Mouse (Mus musculus) midbrain, embryonic 13.5 days (tissue): ENCODE data around the gene Kcnk3. TPM values are rescaled to one million over a fixed set of nuclear protein-coding genes. Genes with fewer than 3 reads are reported as not detected.

Experiments used
- ATAC-seq: fragments of 200-750 bp; cut with Nextera tagmentation; 2 replicates; pipeline ENCODE4 v1.8.0; 2017; ENCODE audit warnings: mild to moderate bottlenecking, moderate TSS enrichment, moderate library complexity
- H3K27ac ChIP-seq: fragments of 300-500 bp; sonication (generic); 2 replicates; pipeline ENCODE4 v1.5.1; 2015; ENCODE audit warnings: inconsistent platforms, mild to moderate bottlenecking, moderate library complexity
- H3K27me3 ChIP-seq: fragments of 300-500 bp; sonication (generic); 2 replicates; pipeline ENCODE4 v1.6.1; 2015; ENCODE audit warnings: mild to moderate bottlenecking, inconsistent platforms
- H3K36me3 ChIP-seq: fragments of 300-500 bp; sonication (generic); 2 replicates; pipeline ENCODE4 v1.6.1; 2015; ENCODE audit warnings: mild to moderate bottlenecking, inconsistent platforms
- H3K4me1 ChIP-seq: fragments of 300-500 bp; sonication (generic); replicated peaks from 2 replicates; pipeline ENCODE4 v1.6.1; 2015; ENCODE audit warnings: inconsistent platforms
- H3K4me2 ChIP-seq: fragments of 300-500 bp; sonication (generic); replicated peaks from 2 replicates; pipeline ENCODE4 v1.6.1; 2015; ENCODE audit warnings: moderate library complexity, mild to moderate bottlenecking, inconsistent platforms
- H3K4me3 ChIP-seq: fragments of 300-500 bp; sonication (generic); replicated peaks from 2 replicates; pipeline ENCODE4 v1.5.1; 2015; ENCODE audit warnings: mild to moderate bottlenecking, inconsistent platforms
- H3K9ac ChIP-seq: fragments of 300-500 bp; sonication (generic); replicated peaks from 2 replicates; pipeline ENCODE4 v1.6.1; 2015; ENCODE audit warnings: mild to moderate bottlenecking, inconsistent platforms
- H3K9me3 ChIP-seq: fragments of 300-500 bp; sonication (generic); 2 replicates; pipeline ENCODE4 v1.6.1; 2016; ENCODE audit warnings: mild to moderate bottlenecking, inconsistent platforms
- WGBS: fragments of 180-500 bp; shearing (Covaris S2); methylation state at CpG from one replicate; pipeline ENCODE4 v1.1.7; 2015; 5-methylcytosine and 5-hydroxymethylcytosine counted together
- polyA plus RNA-seq: library from polyadenylated mRNA; unstranded; fragments of >200 nt; fragmentation: Nextera tagmentation; extraction: Ambion mirVana; gene quantifications from 2 replicates; pipeline ENCODE4 v1.2.1, GENCODE M21; 2015

The Kcnk3 gene
- polyA plus RNA-seq, 1 experiment from 2014 or later, result 1.9 TPM

DNA sequence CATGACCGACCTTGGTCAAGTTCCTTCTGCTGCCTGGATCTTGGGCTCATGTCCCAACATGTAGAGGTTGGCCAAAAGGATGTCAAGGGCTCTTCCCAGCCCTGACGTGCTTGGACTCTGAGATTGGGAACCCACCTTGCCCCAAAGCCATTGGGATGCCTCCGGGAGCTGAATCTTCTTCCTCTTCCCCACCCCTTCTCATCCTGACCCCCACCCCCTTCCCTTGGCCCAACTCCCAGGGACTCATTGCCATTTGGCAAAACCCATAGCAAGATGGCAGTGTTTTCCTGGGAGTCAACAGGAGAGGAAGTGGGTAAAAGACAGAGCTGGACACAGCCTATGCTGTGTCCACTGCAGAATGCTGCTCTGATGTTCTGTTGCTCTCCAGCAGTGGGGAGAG lies 1.6 kb downstream of the Kcnk3 start:
- ATAC-seq, result no peak
- H3K9me3 ChIP-seq, result no peaks in the 10 kb centered on the region
- WGBS, result 73% methylated on average over 3 of the region's 3 CpGs
- H3K36me3 ChIP-seq, result no peaks in the 10 kb centered on the region
- peak overlapping the region; percentile 97 for H3K4me2 ChIP-seq
- H3K4me1 ChIP-seq, result peaks cover 34% of the 10 kb centered on the region
- no peak overlapping the region for H3K9ac ChIP-seq
- no peak overlapping the region for H3K27ac ChIP-seq
- 0 out of 2 replicates have a peak overlapping the region, but pooled peaks have one; percentile 56 for H3K4me3 ChIP-seq
- peaks cover 52% of the 10 kb centered on the region for H3K27me3 ChIP-seq

DNA sequence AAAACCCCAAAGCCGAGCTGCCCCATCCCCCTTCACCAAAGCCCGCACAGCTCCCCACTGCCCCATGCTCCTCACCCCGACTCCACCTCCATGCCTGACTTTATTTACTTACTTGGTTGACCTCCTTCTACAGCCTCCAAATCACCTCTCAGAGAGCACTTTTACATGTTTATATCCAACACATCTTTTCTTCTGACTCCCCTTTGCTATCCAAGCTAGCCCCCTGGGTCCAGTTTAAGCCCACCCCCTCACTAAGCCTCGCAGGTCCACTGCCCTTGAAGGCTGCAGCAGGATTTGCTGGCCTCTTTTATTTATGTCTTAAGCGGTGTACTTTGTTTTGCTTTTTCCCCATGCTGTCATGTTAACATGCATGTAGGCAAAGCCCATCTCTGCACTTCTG lies 2.3 kb downstream of the Kcnk3 start:
- no peak for ATAC-seq
- peaks cover 41% of the 10 kb centered on the region for H3K4me1 ChIP-seq
- H3K27me3 ChIP-seq, result peaks cover 50% of the 10 kb centered on the region
- H3K9me3 ChIP-seq, result no peaks in the 10 kb centered on the region
- no peak overlapping the region for H3K4me2 ChIP-seq
- H3K4me3 ChIP-seq, result no peak overlapping the region
- H3K36me3 ChIP-seq, result no peaks in the 10 kb centered on the region
- no peak overlapping the region for H3K27ac ChIP-seq
- H3K9ac ChIP-seq, result no peak overlapping the region
- WGBS, result 76% methylated on average over 5 of the region's 5 CpGs

DNA sequence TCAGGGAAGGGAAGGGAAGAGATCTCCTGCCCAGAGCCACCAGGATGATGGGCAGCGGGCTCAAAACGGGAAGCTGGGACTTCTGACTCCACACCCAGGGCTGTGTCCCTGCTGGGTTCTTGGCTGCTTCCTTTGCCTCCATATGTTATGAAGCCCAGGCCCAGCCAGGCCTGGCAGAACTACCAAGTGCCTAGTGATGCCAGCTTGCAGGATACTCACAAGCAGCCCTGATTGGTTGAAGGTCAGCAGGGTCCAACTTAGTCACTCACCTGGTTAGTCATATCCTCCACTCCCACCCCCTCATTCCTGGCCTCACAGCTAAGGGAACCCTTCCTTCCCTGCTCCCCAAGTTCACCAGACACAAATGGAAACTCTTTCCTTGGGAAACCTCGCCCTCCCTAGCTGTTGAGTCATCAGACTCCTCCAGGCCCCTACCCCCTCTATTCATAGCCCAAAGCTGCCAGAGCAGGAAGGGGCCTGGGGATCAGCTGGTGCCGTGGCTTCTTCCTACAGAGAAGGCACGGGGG lies 3.3 kb downstream of the Kcnk3 start:
- no peak overlapping the region for H3K27ac ChIP-seq
- WGBS, result 61% methylated on average over 5 of the region's 5 CpGs
- H3K4me3 ChIP-seq, result no peak overlapping the region
- H3K9me3 ChIP-seq, result no peaks in the 10 kb centered on the region
- ATAC-seq, result no peak
- no peak overlapping the region for H3K4me2 ChIP-seq
- peaks cover 42% of the 10 kb centered on the region for H3K27me3 ChIP-seq
- peaks cover 44% of the 10 kb centered on the region for H3K4me1 ChIP-seq
- H3K36me3 ChIP-seq, result no peaks in the 10 kb centered on the region
- no peak overlapping the region for H3K9ac ChIP-seq

DNA sequence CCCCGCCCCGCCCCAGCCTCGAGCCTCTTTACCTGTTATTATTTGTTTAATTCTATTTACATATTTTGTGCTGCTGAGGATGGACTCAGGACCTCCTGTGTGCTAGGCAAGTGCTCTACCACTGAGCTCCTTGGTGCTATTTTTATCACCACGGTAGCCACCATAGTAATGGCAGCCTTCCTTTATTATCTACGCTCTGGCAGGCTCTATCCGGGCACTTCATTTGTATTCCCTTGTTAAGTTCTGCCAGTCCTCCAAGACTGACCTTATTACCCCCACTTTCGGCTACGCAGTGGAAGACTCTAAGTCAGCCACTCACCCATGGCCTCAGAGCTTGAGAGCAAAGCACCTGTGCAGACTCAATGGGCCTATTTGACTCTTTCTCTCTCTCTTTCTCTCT lies 3.8 kb downstream of the Kcnk3 start:
- WGBS, result 76% methylated on average over 8 of the region's 8 CpGs
- Histone ChIP-seq H3K4me3 (no peak overlapping the region), H3K27me3 (peaks cover 38% of the 10 kb centered on the region), H3K4me2 (no peak overlapping the region), H3K36me3 (no peaks in the 10 kb centered on the region), H3K9me3 (no peaks in the 10 kb centered on the region), H3K9ac (no peak overlapping the region), H3K27ac (no peak overlapping the region), H3K4me1 (peaks cover 44% of the 10 kb centered on the region)
- ATAC-seq, result no peak

DNA sequence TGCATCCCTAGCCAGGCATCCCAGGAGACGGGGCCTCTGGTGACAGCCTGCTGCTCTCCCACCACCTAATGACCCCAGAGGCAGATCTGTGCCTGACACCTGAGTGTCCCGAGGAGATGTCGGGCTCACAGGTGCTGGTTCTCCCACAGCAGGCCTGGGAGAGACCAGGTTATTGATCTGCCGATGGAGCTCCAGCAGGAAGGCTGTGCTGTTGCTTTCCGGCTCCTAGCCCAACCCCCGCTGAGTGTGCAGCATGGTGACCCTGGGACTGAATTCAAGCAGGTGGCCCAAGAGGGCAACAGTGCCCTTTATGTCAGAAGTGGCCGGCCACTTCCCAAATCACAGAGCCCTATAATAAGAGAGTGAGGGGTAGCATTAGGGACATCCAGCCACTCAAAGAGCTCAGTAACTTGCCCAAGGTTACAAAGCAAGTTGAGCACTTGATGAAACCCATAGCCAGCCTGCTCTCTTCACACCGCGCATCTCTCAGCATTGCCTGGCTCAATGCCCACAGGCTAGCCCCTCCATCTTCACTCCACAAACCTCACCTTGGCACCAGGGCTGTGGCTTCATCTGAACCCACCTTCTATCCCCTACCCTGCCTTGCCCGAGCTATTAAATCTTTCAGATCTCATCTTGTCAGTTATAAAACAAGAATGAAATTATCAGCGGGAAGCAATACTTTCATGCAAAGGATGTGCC lies 4.5 kb downstream of the Kcnk3 start:
- 81% methylated on average over 11 of the region's 11 CpGs for WGBS
- peaks cover 39% of the 10 kb centered on the region for H3K4me1 ChIP-seq

DNA sequence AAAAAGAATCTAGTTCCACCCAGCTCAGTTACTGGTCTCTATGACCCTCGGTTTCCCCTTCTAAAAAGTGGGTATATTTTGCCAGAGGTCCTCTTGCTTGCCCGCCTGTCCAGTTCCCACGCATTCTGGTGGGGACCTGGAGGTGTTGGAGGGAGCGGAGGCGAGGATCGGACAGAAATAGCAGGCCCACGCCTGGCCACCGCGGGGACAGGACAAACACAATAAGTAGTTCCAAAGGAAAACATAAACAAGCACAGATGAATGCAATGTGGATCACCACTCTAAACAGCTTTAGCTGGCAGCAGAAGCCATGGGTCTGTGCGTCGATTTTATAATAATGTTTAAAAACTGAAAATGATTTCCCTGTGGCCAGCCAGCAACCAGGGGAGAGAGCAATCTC lies 5.4 kb downstream of the Kcnk3 start:
- Histone ChIP-seq H3K36me3 (no peaks in the 10 kb centered on the region), H3K4me3 (no peak overlapping the region), H3K27ac (no peak overlapping the region), H3K4me1 (peaks cover 39% of the 10 kb centered on the region), H3K27me3 (peaks cover 31% of the 10 kb centered on the region), H3K9me3 (no peaks in the 10 kb centered on the region), H3K4me2 (no peak overlapping the region), H3K9ac (no peak overlapping the region)
- 90% methylated on average over 11 of the region's 11 CpGs for WGBS
- ATAC-seq, result no peak

More for the DNA sequence above, 4.5 kb downstream of the Kcnk3 start:
- Histone ChIP-seq H3K27me3 (peaks cover 31% of the 10 kb centered on the region), H3K4me3 (no peak overlapping the region), H3K9ac (no peak overlapping the region), H3K9me3 (no peaks in the 10 kb centered on the region), H3K36me3 (no peaks in the 10 kb centered on the region), H3K4me2 (no peak overlapping the region), H3K27ac (no peak overlapping the region)
- no peak for ATAC-seq

DNA sequence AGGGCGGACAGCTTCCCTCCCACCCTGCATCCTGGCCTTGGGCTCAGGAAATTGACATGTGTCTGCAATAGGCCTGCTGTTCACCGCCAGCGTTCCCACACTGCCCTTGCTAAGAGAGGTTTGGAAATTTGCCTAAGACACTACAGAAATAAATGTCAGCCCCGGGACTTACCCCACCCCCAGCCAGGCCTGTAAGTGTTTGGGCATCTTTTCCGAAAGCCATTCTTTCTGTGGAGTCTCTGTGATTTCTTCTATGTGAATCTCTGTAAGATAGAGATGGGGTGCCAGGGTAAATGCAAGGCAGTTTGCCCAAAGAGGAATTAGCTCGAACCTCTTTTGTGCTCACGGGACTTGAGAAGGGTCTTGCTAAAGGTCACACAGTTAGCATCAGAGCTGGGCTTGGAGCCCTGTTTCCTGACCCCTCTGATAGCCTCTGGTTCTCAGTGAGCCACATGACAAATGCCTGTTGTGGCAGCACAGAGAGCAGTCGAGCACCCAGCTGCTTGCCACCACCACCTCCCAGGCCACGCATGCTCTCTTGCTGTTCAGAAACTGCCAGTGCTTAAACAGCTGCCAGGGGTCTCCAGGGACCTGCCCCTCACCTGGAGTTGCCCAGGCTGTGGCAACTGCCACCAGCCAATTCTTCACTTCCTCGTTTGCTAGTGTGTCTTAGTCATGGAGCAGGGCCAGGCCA lies 6.0 kb downstream of the Kcnk3 start:
- Histone ChIP-seq H3K4me3 (no peak overlapping the region), H3K9ac (peak overlapping the region; percentile 36; the same call in 1 of the 2 replicates), H3K9me3 (no peaks in the 10 kb centered on the region), H3K27ac (no peak overlapping the region), H3K4me2 (no peak overlapping the region), H3K4me1 (peaks cover 33% of the 10 kb centered on the region), H3K27me3 (peaks cover 26% of the 10 kb centered on the region), H3K36me3 (no peaks in the 10 kb centered on the region)
- 40% methylated on average over 10 of the region's 10 CpGs for WGBS
- no peak for ATAC-seq

DNA sequence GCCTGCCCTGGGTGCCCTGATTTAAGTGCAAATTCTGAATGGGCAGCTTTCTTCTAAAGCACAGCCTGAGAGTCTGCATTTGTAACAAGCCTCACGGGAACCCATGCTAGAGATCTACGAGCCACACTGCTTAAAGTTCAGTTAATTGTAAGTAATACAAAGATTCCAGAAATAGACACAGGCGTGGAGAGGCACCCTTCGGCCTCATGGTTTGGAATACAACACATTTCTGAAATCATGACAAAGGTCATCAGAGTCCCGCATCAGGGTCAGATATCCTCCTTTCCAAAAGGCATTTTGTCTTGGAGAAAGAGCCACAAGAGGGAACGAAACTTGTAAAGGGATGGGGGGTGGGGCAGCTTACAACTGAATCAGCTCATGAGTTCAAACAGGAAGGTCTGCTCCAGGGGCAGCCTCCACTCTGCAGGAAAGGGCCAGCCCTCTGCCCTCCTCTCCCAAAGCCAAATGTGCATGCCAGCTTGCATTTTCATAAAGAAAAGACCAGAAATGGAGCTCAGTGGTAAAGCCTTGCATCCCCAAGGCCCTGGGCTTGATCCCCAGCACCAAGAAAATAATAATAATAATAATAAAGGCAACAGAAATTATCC lies 7.1 kb downstream of the Kcnk3 start:
- Histone ChIP-seq H3K9ac (no peak overlapping the region), H3K4me3 (no peak overlapping the region), H3K36me3 (no peaks in the 10 kb centered on the region), H3K4me1 (peaks cover 26% of the 10 kb centered on the region), H3K4me2 (no peak overlapping the region), H3K9me3 (no peaks in the 10 kb centered on the region), H3K27ac (no peak overlapping the region), H3K27me3 (peaks cover 15% of the 10 kb centered on the region)
- WGBS, result 32% methylated on average over 6 of the region's 6 CpGs
- no peak for ATAC-seq

DNA sequence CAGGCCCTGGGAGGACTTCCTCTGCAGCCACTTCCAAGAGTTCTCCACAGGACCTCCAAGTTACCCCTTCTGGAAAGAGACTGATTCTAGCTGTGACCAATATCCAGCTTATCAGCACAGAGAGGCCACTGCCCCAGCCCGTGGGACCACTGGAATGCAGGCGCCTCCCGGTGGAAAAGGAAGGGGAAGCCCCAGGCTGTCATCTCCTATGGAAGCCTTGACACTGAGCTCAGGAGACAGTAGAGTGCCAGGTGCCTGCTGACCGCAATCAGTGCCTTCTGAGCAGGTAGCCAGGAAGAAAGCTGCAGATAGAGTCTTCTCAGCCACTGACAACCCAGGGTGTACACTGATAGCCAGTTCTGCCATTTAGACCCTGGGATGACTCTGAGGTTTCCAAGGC lies 13.4 kb downstream of the Kcnk3 start:
- 48% methylated on average over 4 of the region's 4 CpGs for WGBS
- H3K4me1 ChIP-seq, result 0 out of 2 replicates have a peak, but pooled peaks cover 11% of the 10 kb centered on the region
- no peaks in the 10 kb centered on the region for H3K36me3 ChIP-seq
- no peak overlapping the region for H3K9ac ChIP-seq
- H3K27me3 ChIP-seq, result 0 out of 2 replicates have a peak, but pooled peaks cover 3% of the 10 kb centered on the region
- ATAC-seq, result no peak
- H3K9me3 ChIP-seq, result no peaks in the 10 kb centered on the region
- H3K4me2 ChIP-seq, result no peak overlapping the region
- no peak overlapping the region for H3K4me3 ChIP-seq
- H3K27ac ChIP-seq, result no peak overlapping the region

DNA sequence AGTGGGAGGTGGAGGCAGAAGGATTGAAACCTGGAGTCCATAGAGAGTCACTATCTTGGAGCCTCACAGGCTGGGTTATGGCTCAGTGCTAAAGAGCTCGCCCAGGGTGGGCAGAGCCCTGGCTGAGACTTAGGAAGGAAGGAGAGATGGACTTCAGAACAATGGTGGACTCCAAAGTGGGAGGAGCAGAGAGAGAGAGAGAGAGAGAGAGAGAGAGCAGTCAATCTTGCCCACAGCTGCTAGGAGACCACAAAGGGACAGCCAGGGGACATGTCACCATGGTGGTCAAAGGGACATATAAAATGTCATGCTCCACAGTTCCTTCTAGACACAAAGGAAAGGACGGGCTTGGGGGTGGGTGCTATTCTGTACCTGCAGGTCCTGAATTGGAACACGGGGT lies 15.3 kb downstream of the Kcnk3 start:
- no peaks in the 10 kb centered on the region for H3K36me3 ChIP-seq
- no peak for ATAC-seq
- no peak overlapping the region for H3K4me2 ChIP-seq
- 0 out of 2 replicates have a peak, but pooled peaks cover 3% of the 10 kb centered on the region for H3K27me3 ChIP-seq
- no peak overlapping the region for H3K4me3 ChIP-seq
- no peak overlapping the region for H3K9ac ChIP-seq
- H3K9me3 ChIP-seq, result no peaks in the 10 kb centered on the region
- H3K4me1 ChIP-seq, result 0 out of 2 replicates have a peak, but pooled peaks cover 13% of the 10 kb centered on the region
- H3K27ac ChIP-seq, result no peak overlapping the region
- 55% methylated on average over 3 of the region's 3 CpGs for WGBS

DNA sequence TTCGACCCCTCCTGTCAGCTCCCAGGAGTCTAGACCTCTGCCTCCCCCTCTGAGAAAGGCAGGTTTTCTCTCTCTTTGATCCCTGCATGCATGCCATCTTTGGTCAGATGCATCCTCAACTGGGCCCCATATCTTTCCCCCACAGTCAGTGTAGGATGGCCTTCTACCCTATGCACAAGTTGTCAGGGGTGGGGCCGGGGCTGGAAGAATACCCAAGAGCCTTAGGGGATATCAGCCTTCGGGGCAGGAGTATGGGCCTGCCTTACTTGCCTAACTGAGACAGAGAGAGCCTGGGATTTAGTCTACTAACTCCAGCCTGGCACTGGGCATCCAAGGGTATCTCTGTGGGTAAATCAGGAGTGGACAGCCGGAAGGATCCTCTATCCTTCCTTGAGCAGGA lies 16.0 kb downstream of the Kcnk3 start:
- Histone ChIP-seq H3K4me2 (no peak overlapping the region), H3K27me3 (0 out of 2 replicates have a peak, but pooled peaks cover 3% of the 10 kb centered on the region), H3K4me3 (no peak overlapping the region), H3K36me3 (no peaks in the 10 kb centered on the region), H3K4me1 (0 out of 2 replicates have a peak, but pooled peaks cover 13% of the 10 kb centered on the region), H3K9me3 (no peaks in the 10 kb centered on the region), H3K9ac (no peak overlapping the region), H3K27ac (no peak overlapping the region)
- no peak for ATAC-seq
- 85% methylated on average over 4 of the region's 4 CpGs for WGBS

DNA sequence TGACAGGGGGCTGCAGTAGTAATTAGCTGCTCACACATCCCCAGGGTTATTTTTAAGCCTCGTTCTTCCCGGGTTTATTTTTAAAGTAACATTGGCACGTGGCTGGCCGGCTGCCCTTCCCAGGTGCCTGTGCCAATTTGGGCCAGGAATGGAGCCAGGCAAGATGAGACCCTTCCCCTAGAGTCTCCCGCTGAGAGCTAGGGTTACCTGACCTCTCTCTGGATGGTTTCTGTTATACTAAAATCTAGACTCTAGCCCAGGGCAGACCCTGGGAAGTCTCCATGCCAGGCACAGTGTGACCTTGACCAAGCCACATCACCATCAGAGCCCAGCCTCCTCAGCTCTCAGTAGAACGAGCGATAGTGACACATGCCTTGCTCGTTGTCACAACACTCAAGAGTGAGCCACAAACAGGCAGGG lies 16.8 kb downstream of the Kcnk3 start:
- H3K4me3 ChIP-seq, result no peak overlapping the region
- H3K9ac ChIP-seq, result no peak overlapping the region
- H3K9me3 ChIP-seq, result no peaks in the 10 kb centered on the region
- H3K27ac ChIP-seq, result no peak overlapping the region
- ATAC-seq, result no peak
- H3K36me3 ChIP-seq, result no peaks in the 10 kb centered on the region
- no peak overlapping the region for H3K4me2 ChIP-seq
- 0 out of 2 replicates have a peak, but pooled peaks cover 13% of the 10 kb centered on the region for H3K4me1 ChIP-seq
- 80% methylated on average over 8 of the region's 8 CpGs for WGBS
- 0 out of 2 replicates have a peak, but pooled peaks cover 3% of the 10 kb centered on the region for H3K27me3 ChIP-seq
